Mouse (Mus musculus) limb, embryonic 14.5 days (tissue): ENCODE results near the gene Gm20518. TPM values are rescaled to one million over a fixed set of nuclear protein-coding genes. Genes with fewer than 3 reads are reported as not detected.

Experiments
- ATAC-seq: fragments of 200-750 bp; cut with Nextera tagmentation; 2 replicates; pipeline ENCODE4 v1.8.0; 2017; ENCODE audit warnings: low read depth, moderate number of reproducible peaks, moderate TSS enrichment; ENCODE audit not compliant: low FRiP score
- DNase-seq: peaks from one replicate; pipeline ENCODE4 v3.0.0-alpha.2; 2015; ENCODE audit warnings: low spot score
- H3K27ac ChIP-seq: fragments of 300-500 bp; sonication (generic); replicated peaks from 2 replicates; pipeline ENCODE4 v1.5.1; 2014; ENCODE audit warnings: low read depth, mild to moderate bottlenecking, low read length, moderate library complexity, mixed read lengths
- H3K27me3 ChIP-seq: fragments of 300-500 bp; sonication (generic); 2 replicates; pipeline ENCODE4 v1.6.1; 2014; ENCODE audit warnings: low read length, mixed read lengths; ENCODE audit not compliant: control insufficient read depth, insufficient read depth
- H3K36me3 ChIP-seq: fragments of 300-500 bp; sonication (generic); 2 replicates; pipeline ENCODE4 v1.6.1; 2014; ENCODE audit warnings: mild to moderate bottlenecking, low read length, moderate library complexity, mixed read lengths; ENCODE audit not compliant: control insufficient read depth, insufficient read depth
- H3K4me1 ChIP-seq: fragments of 300-500 bp; sonication (generic); 2 replicates; pipeline ENCODE4 v1.6.1; 2014; ENCODE audit warnings: antibody characterized with exemption, low read length, mixed read lengths; ENCODE audit not compliant: control insufficient read depth, insufficient read depth
- H3K4me2 ChIP-seq: fragments of 300-500 bp; sonication (generic); replicated peaks from 2 replicates; pipeline ENCODE4 v1.6.1; 2014; ENCODE audit warnings: low read depth, mild to moderate bottlenecking, low read length, moderate library complexity; ENCODE audit not compliant: severe bottlenecking
- H3K4me3 ChIP-seq: fragments of 300-500 bp; sonication (generic); replicated peaks from 2 replicates; pipeline ENCODE4 v1.5.1; 2014; ENCODE audit warnings: low read length
- H3K9ac ChIP-seq: fragments of 300-500 bp; sonication (generic); 2 replicates; pipeline ENCODE4 v1.6.1; 2014; ENCODE audit warnings: mild to moderate bottlenecking, low read depth, low read length, moderate library complexity; ENCODE audit not compliant: severe bottlenecking
- H3K9me3 ChIP-seq: fragments of 300-500 bp; sonication (generic); 2 replicates; pipeline ENCODE4 v1.6.1; 2016; ENCODE audit warnings: low read length; ENCODE audit not compliant: control insufficient read depth
- POLR2A ChIP-seq: fragments of 200-500 bp; IDR thresholded peaks from 2 replicates; pipeline ENCODE4 v1.8.0; 2012; ENCODE audit warnings: inconsistent platforms, mild to moderate bottlenecking, moderate library complexity, borderline replicate concordance; ENCODE audit not compliant: insufficient read depth, insufficient read length; ENCODE audit errors: extremely low read depth
- WGBS: fragments of 180-500 bp; shearing (Covaris S2); extraction: QIAGEN DNeasy Blood & Tissue Kit; methylation state at CpG from one replicate; pipeline ENCODE4 v1.1.7; 2014; 5-methylcytosine and 5-hydroxymethylcytosine counted together
- polyA plus RNA-seq, 2 experiments: library from polyadenylated mRNA; depleted of rRNA in 1 of 2; stranded (reverse) in 1 of 2; unstranded in 1 of 2; fragments of >200 nt; fragmentation: Nextera tagmentation in 1 of 2; extraction: Ambion mirVana in 1 of 2; gene quantifications; 2 replicates each; pipeline versions ENCODE4 v1.2.1 to v1.2.3; 2012 to 2014

Gm20518 gene
- polyA plus RNA-seq (2012; rRNA removed) (1.9 and 2.1 TPM in 2 replicates), polyA plus RNA-seq (2014; fragmentation: Nextera tagmentation; extraction: Ambion mirVana) (0.22 and 0.26 TPM in 2 replicates)

- Histone ChIP-seq H3K9ac (peak within 1 kb of the TSS; percentile 99), H3K9me3 (no peaks in the 10 kb centered on the region), H3K27me3 (no peaks in the 10 kb centered on the region), H3K4me3 (peak within 1 kb of the TSS; percentile 98), H3K4me2 (peak within 1 kb of the TSS; percentile 83), H3K27ac (peak within 1 kb of the TSS; percentile 95), H3K4me1 (peaks cover 17% of the 10 kb centered on the region), H3K36me3 (0 out of 2 replicates have a peak, but pooled peaks cover 4% of the 10 kb centered on the region)
- under 1% methylated on average over 25 of the region's 38 CpGs for WGBS
- TF ChIP-seq POLR2A: peak; percentile 63; the same call in 1 of the 2 replicates
- DNase-seq (peak; percentile 99), ATAC-seq (peak; percentile 98)
Measured at GRCm38 (mm10) chr16:17891567-17891959, at the start of gene Gm20518. TSS of gene Gm20518 (minus strand) at chr16:17891671.

GRCm38 (mm10) chr16:17939255-17939751 lies 47.8 kb upstream of the Gm20518 start:
- Histone ChIP-seq H3K4me2 (no peak overlapping the region), H3K27me3 (no peaks in the 10 kb centered on the region), H3K27ac (no peak overlapping the region), H3K36me3 (no peaks in the 10 kb centered on the region), H3K9ac (no peak overlapping the region), H3K4me1 (no peaks in the 10 kb centered on the region), H3K4me3 (no peak overlapping the region), H3K9me3 (no peaks in the 10 kb centered on the region)
- 66% methylated on average over 9 of the region's 9 CpGs for WGBS
- no peak for ATAC-seq
- no peak for DNase-seq
- no peak for TF ChIP-seq POLR2A

GRCm38 (mm10) chr16:17938821-17939220 lies 47.4 kb upstream of the Gm20518 start:
- H3K9ac ChIP-seq: no peak overlapping the region
- WGBS: 12% methylated on average over 7 of the region's 7 CpGs
- H3K4me3 ChIP-seq: no peak overlapping the region
- no peaks in the 10 kb centered on the region for H3K4me1 ChIP-seq
- ATAC-seq: no peak; the same call in 1 of the 2 replicates
- no peaks in the 10 kb centered on the region for H3K9me3 ChIP-seq
- no peak for TF ChIP-seq POLR2A
- no peak overlapping the region for H3K4me2 ChIP-seq
- no peaks in the 10 kb centered on the region for H3K36me3 ChIP-seq
- H3K27ac ChIP-seq: no peak overlapping the region
- peak; percentile 59 for DNase-seq
- no peaks in the 10 kb centered on the region for H3K27me3 ChIP-seq

GRCm38 (mm10) chr16:17938187-17938586 lies 46.7 kb upstream of the Gm20518 start:
- ATAC-seq (no peak), DNase-seq (no peak)
- Histone ChIP-seq H3K27me3 (no peaks in the 10 kb centered on the region), H3K4me2 (no peak overlapping the region), H3K9ac (no peak overlapping the region), H3K4me3 (no peak overlapping the region), H3K9me3 (no peaks in the 10 kb centered on the region), H3K36me3 (no peaks in the 10 kb centered on the region), H3K4me1 (no peaks in the 10 kb centered on the region), H3K27ac (no peak overlapping the region)
- no peak for TF ChIP-seq POLR2A
- 74% methylated on average over 7 of the region's 7 CpGs for WGBS

GRCm38 (mm10) chr16:17936776-17937175 lies 45.3 kb upstream of the Gm20518 start:
- no peak for ATAC-seq
- TF ChIP-seq POLR2A: no peak
- WGBS: 80% methylated on average over 10 of the region's 10 CpGs

More at GRCm38 (mm10) chr16:17936776-17937175, 45.3 kb upstream of the Gm20518 start:
- H3K27ac ChIP-seq: no peak overlapping the region
- H3K36me3 ChIP-seq: no peaks in the 10 kb centered on the region
- no peaks in the 10 kb centered on the region for H3K4me1 ChIP-seq
- DNase-seq: no peak
- no peak overlapping the region for H3K4me2 ChIP-seq
- H3K4me3 ChIP-seq: no peak overlapping the region
- H3K9ac ChIP-seq: no peak overlapping the region
- H3K9me3 ChIP-seq: no peaks in the 10 kb centered on the region
- H3K27me3 ChIP-seq: no peaks in the 10 kb centered on the region
